Mouse (Mus musculus) olfactory bulb, adult 2 months (tissue): ENCODE results near the gene Slc1a5.

ENCODE experiments used
- CTCF ChIP-seq: fragments of 200-500 bp; IDR thresholded peaks from 2 replicates; pipeline ENCODE4 v1.5.1; 2012; ENCODE audit warnings: low read depth, mild to moderate bottlenecking, low read length, moderate library complexity; ENCODE audit not compliant: insufficient read depth
- POLR2A ChIP-seq: fragments of 200-500 bp; IDR thresholded peaks from 2 replicates; pipeline ENCODE4 v1.6.1; 2012; ENCODE audit warnings: mild to moderate bottlenecking, low read depth, low read length, moderate library complexity; ENCODE audit not compliant: insufficient read depth

DNA sequence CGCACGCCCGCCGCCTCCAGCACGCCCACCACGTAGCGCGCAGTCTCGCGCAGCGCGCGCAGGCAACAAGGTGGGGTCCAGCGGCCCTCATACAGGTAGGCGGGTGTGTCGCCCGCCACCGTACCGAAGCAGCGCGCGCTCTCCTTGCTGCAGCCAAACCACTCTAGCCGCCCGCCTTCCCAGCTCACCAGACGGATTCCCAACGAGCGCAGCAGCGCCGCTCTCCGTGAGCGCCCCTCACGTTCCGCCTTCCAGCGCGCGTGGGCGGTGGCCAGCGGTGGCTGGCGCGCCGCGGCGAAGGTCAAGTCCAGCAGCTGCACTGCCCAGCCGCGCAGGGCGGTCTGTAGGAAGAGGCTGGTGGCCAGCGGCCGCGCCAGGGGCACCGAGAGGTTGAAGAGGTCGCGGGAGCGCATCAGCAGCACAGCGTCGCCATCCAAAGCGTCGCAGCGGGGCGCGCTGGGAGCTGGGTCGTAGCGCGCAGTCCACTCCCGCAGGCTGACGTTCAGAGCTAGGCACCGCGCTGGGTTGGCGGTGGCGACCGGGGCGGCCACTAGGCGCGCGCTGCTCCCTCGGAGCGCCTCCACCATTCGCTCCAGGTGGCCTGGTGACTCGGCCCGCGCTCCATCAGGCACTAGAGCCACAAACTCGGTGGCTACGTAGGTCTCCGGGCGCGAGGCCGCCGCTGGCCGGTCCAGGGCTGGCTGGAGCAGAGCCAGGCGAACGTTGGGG, 29.9 kb downstream of the Slc1a5 start:
- TF ChIP-seq CTCF (no peak; the same call in 1 of the 2 replicates), POLR2A (peak; percentile 54; the same call in 1 of the 2 replicates)
